Mouse (Mus musculus) lung, adult 2 months (tissue): ENCODE measurements around the gene Ptk6.

Experiments used
- CTCF ChIP-seq: fragments of 200-500 bp; IDR thresholded peaks from 2 replicates; pipeline ENCODE4 v1.5.1; 2011; ENCODE audit warnings: mild to moderate bottlenecking, low read length, control low read depth; ENCODE audit not compliant: insufficient read depth
- POLR2A ChIP-seq: fragments of 200-500 bp; IDR thresholded peaks from 2 replicates; pipeline ENCODE4 v1.6.1; 2011; ENCODE audit warnings: low read depth, mild to moderate bottlenecking, control low read depth, low read length, borderline replicate concordance; ENCODE audit errors: extremely low read depth

DNA sequence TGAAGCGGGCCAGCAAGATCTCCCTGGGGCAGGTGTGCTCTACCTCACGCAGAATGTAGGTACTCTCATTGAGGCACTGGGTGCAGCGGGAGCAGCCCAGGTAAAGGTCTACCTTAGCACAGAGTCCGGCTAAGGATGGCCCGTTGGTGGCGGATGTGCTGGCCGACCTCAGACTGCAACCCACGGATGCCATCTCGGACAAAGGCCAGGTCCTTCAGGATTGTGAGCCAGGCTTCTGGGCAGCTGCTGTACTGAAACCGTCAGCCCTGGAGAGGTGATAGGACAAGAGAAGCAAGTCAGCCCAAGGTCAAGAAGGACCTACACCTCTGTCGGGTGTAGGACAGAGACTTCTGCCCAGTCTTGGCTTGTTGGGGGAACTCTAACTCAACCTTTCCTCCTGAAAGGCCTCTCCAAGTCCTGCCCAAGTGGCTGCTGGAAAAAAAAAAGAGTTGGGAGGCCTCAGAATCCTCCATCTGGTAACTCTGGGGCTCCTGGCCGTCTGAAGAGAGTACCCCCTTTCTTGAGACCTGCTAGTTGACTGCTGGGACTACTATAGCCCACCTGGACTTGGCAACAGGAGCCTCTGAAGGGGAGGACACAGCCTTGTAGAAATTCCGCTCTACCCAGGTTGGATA lies 38.3 kb upstream of the Ptk6 start:
- TF ChIP-seq CTCF (no peak), POLR2A (no peak)
